Mouse (Mus musculus) bone marrow macrophage, adult 2 months (primary cell): ENCODE measurements around the gene Mdfi. TPM values are rescaled to one million over a fixed set of nuclear protein-coding genes. Genes with fewer than 3 reads are reported as not detected.

Experiments used
- H3K27ac ChIP-seq: 2 replicates; pipeline ENCODE4 v1.5.1; 2012; ENCODE audit warnings: low read depth, low read length; ENCODE audit not compliant: insufficient read depth
- H3K4me1 ChIP-seq: 2 replicates; pipeline ENCODE4 v1.6.1; 2012; ENCODE audit warnings: low read length; ENCODE audit not compliant: control insufficient read depth, insufficient read depth
- H3K4me3 ChIP-seq: 2 replicates; pipeline ENCODE4 v1.5.1; 2012; ENCODE audit warnings: mild to moderate bottlenecking, low read length, moderate library complexity; ENCODE audit not compliant: insufficient read depth
- CTCF ChIP-seq: IDR thresholded peaks from 2 replicates; pipeline ENCODE4 v1.5.1; 2012; ENCODE audit warnings: low read depth, mild to moderate bottlenecking, low read length, moderate library complexity
- POLR2A ChIP-seq: IDR thresholded peaks from 2 replicates; pipeline ENCODE4 v1.6.1; 2012; ENCODE audit warnings: mild to moderate bottlenecking, low read depth, low read length, borderline replicate concordance
- polyA plus RNA-seq: library from polyadenylated mRNA; stranded (reverse); fragments of >200 nt; gene quantifications from 2 replicates; pipeline ENCODE4 v1.2.4, GENCODE M21; 2012; ENCODE audit not compliant: missing spikeins, insufficient read depth, insufficient read length

Gene Mdfi
- polyA plus RNA-seq, 1 experiment: not detected

- no peak overlapping the region for H3K27ac ChIP-seq
- no peak overlapping the region for H3K4me3 ChIP-seq
- no peak for TF ChIP-seq POLR2A
- TF ChIP-seq CTCF: no peak
Observed at GRCm38 (mm10) chr17:47831772-47832171, 2.7 kb downstream of the Mdfi start.

DNA sequence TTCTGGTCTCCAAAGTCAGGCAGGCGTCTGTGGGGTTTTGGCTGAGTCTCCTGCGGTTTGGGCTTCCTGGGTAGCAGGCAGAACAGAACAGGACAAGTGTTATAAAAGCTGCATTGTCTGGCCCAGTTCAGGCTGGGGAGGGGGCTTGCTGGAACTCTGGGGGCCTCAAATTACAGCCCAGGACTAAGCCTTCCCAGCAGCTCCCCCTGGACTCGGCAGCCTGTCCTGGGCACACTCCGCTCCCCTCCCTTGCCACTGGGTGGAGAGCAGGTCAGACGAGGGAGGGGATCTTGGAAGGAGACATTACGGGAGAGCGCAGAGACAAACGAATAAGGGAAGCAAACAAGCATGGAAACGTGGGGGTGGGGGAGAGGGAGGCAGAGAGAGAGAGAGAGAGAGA, 3.3 kb downstream of the Mdfi start:
- TF ChIP-seq CTCF (no peak), POLR2A (no peak)

More at GRCm38 (mm10) chr17:47831772-47832171, 2.7 kb downstream of the Mdfi start:
- H3K4me1 ChIP-seq: peaks cover 3% of the 10 kb centered on the region; the same call in 1 of the 2 replicates

DNA sequence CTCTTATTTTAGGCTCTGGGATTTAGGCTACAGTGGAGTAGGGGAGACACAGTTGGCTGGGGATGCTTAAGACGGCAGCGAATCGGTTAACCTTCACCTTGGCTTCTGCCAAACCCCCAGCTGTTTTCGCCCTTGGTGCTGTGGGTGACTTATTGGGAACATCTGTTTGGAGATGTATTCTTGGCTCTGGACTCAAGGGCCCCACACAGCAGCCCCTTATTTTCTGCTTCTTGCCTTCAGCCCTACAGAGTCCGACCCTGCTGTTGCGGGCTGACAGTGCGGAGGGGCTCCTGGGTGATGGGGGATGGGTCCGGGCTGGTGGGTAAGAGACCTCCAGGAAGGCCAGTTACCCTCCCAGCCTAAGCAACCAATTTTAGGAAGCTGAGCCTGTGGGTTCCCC, 13.2 kb downstream of the Mdfi start:
- TF ChIP-seq CTCF (no peak), POLR2A (no peak)
- H3K27ac ChIP-seq: no peak overlapping the region
- H3K4me1 ChIP-seq: no peaks in the 10 kb centered on the region
- H3K4me3 ChIP-seq: no peak overlapping the region

More for the DNA sequence above, 3.3 kb downstream of the Mdfi start:
- Histone ChIP-seq H3K4me3 (no peak overlapping the region), H3K27ac (no peak overlapping the region), H3K4me1 (peaks cover 3% of the 10 kb centered on the region; the same call in 1 of the 2 replicates)

DNA sequence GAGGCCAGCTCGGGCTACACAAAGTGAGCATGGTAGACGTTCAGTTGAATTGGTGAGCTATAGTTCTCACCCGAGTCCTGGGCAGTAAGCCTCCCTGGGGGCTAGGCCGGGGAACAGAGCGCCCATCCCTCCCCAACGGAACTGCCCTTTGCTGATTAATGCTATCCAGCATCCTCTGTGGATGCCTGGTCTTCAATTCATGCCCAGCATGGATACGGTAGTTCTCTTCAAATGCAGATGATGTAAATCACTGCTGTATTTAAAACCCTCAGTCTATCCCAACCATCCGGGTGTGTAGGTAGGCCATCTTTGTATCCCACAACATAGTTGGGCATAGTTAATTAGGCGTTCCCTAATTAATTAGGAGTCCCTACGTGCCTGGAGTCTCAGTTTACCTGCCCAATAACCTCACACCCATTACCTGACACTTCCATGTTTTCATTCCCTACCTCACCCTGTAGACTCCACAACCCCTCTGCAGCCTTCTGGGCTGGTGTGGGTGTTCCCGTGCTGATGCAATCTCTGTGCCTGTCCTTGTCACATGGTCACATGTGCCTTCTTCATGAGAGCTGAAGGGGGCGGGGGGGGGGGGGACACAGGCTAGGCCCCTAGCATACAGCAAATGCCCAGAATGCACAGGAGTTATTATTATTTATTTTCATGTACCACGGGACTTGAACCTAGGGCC, 16.3 kb downstream of the Mdfi start:
- Histone ChIP-seq H3K4me1 (no peaks in the 10 kb centered on the region), H3K4me3 (no peak overlapping the region), H3K27ac (no peak overlapping the region)
- no peak for TF ChIP-seq CTCF
- no peak for TF ChIP-seq POLR2A

DNA sequence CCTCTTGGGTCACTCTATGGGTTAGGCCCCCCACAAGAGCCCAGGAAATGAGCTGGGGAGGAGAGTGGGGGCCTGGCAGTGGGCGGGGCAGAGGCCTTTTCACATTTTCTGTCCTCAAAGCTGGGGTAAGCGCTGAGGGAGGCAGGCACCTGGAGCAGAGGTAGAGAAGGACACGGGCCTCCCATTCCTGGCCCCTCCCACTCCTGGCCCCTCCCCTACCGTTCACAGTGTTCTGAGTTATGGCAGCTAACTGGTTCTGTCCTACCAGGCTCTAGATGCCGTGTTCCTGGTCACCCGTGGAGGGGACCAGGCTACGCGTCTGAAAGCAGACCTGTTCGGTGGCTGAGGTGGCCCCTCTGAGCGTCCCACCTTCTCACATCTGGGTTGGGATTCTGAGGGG, 19.0 kb downstream of the Mdfi start:
- no peak for TF ChIP-seq CTCF
- no peak for TF ChIP-seq POLR2A
- H3K4me3 ChIP-seq: no peak overlapping the region
- no peaks in the 10 kb centered on the region for H3K4me1 ChIP-seq
- no peak overlapping the region for H3K27ac ChIP-seq

DNA sequence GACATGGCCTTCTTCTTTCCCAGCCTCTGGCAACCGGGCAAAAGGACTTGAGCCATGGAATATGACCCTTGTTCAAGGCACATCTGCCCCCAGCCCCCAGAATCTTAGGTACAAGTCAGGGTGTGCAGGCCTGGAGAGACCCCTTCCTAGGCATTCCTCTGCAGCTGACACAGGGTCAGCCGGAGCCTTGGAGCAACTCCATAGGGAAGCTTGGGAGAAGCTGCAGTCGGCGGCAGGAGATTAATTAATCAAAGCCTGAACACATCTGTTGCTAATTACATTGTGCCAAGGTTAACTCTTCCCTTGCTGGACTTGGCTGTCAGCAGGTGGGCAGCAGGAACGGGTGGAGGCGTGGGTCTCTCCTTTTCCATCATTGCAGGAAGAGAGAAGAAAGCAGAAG, 20.0 kb downstream of the Mdfi start:
- Histone ChIP-seq H3K4me3 (no peak overlapping the region), H3K27ac (no peak overlapping the region), H3K4me1 (no peaks in the 10 kb centered on the region)
- no peak for TF ChIP-seq CTCF
- TF ChIP-seq POLR2A: no peak

- Histone ChIP-seq H3K4me3 (no peak overlapping the region), H3K4me1 (no peaks in the 10 kb centered on the region), H3K27ac (no peak overlapping the region)
- TF ChIP-seq CTCF (no peak), POLR2A (no peak)
Observed at GRCm38 (mm10) chr17:47813616-47814015, 20.9 kb downstream of the Mdfi start.

DNA sequence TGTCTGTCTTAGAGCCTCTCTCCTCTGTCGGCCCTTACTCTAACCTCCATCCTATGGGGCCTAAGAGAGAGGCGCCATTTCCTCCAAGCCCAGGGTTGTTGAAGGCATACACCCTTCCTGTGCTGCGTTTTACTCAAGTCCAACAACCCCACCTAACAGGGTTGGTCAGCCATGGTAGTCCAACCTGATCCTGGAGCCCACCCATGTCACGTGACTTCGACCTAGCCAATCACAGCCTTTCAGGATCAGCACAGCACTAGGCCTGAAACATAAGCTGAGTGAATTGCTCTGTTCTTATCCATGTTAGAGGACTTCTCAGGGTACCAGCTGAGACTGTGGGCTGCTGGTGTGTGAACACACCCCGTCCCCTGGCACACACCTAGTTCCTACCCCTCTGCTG, 22.3 kb downstream of the Mdfi start:
- H3K4me1 ChIP-seq: no peaks in the 10 kb centered on the region
- H3K4me3 ChIP-seq: no peak overlapping the region
- H3K27ac ChIP-seq: no peak overlapping the region
- TF ChIP-seq CTCF (no peak), POLR2A (no peak)

- TF ChIP-seq POLR2A: no peak
- TF ChIP-seq CTCF: no peak
- no peaks in the 10 kb centered on the region for H3K4me1 ChIP-seq
- no peak overlapping the region for H3K4me3 ChIP-seq
Observed at GRCm38 (mm10) chr17:47811265-47811800, 23.2 kb downstream of the Mdfi start.

GRCm38 (mm10) chr17:47806230-47806629, 28.3 kb downstream of the Mdfi start:
- TF ChIP-seq CTCF: no peak
- no peak for TF ChIP-seq POLR2A
- H3K27ac ChIP-seq: no peak overlapping the region
- no peak overlapping the region for H3K4me3 ChIP-seq
- peaks cover 9% of the 10 kb centered on the region for H3K4me1 ChIP-seq

More at GRCm38 (mm10) chr17:47811265-47811800, 23.2 kb downstream of the Mdfi start:
- H3K27ac ChIP-seq: no peak overlapping the region

DNA sequence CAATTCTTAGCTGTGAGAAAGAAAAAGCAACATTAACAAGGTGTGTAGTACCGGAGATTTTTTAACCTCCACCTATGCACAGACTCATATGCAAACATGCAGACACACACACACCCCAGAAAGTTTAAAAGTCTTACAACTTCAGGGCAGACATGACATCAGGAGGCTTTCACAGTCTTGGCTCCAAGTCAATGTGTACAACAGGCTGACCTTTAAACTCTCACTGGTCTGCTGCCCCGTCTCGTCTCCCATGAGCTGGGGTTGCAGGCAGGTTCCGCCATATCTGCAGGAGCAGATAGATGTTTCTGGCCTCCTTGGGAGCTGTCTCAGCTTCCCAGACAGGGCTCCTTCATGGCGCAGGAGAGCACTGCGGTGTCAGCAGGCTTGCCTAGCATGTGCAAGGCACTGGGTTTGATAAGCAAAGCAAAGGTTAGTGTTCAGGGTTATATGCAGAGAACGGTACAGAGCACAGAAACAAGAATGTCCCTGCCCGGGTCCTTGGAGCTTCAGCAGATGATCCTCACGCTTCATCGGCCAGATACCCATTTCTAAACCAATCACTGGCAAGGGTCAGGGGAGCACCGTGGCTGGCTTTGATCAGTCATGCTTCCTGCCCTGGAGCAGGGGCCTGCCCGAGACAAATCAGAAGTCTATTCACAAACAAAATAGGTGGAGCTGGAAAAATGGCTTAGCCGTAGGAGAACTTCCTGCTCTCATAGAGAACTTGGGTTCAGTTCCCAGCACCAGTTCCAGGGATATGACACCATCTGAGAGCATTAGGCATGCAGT, 29.2 kb downstream of the Mdfi start:
- H3K4me1 ChIP-seq: peaks cover 9% of the 10 kb centered on the region
- H3K27ac ChIP-seq: no peak overlapping the region
- TF ChIP-seq CTCF (no peak), POLR2A (no peak)
- no peak overlapping the region for H3K4me3 ChIP-seq
